In the genomic region with DNA sequence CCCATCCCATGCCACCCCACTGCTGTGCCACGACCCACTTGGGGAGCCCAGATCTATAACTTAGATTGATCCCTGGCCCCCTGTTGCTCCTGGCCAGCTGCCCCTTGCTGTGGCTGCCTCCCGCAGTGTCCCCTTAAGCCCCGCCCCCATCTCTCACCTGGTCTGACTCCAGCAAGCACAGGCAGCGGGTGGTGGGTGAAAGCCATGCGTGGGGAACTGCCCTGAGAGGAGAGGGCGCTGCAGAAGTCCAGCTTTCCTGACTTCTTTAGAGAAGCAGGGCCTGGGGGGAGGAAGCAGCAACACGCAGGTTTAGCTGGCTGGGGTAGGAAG, we compare ENCODE assay signal across 8 mouse cellular contexts. TPM values are rescaled to one million over a fixed set of nuclear protein-coding genes. Genes with fewer than 3 reads are reported as not detected.
A peak's percentile ranks its signal among the peaks of the same experiment; 100 is the strongest.
DNase-seq lines count a peak whose midpoint lies in the region; ATAC-seq and TF ChIP-seq lines count a peak whose summit lies in the region.

No protein-coding gene starts in this region.

- H3K27me3 ChIP-seq in spleen, adult 2 months (ENCODE audit: control insufficient read depth, insufficient read depth, low read length): no peaks in the 10 kb centered on the region
- peaks cover 14% of the 10 kb centered on the region for H3K27me3 ChIP-seq in kidney, embryonic 14.5 days (ENCODE audit: control insufficient read depth, insufficient read depth, low read length)
- H3K27me3 ChIP-seq in midbrain, embryonic 12.5 days: peaks cover 80% of the 10 kb centered on the region

- peak overlapping the region; percentile 32; the same call in 1 of the 2 replicates for H3K9ac ChIP-seq in kidney, embryonic 14.5 days (ENCODE audit: low read depth, low read length)
- H3K9ac ChIP-seq in midbrain, embryonic 12.5 days (replicated peaks): 0 out of 2 replicates have a peak overlapping the region, but pooled peaks have one; percentile 11

- peak in 1 of 2 experiments; percentile 14 for DNase-seq in spleen, adult 2 months (ENCODE audit: low read depth in 1 of 2, low spot score in 2 of 2)
- DNase-seq in spleen, postnatal 14 days (ENCODE audit: low spot score in 2 of 2): no peak
- no peak for DNase-seq in right cerebral cortex, adult 18-20 months
- DNase-seq in urinary bladder, postnatal 25 days (ENCODE audit: low spot score): no peak
- no peak for DNase-seq in embryo, embryonic 10 days (ENCODE audit: low spot score)

- peaks cover 7% of the 10 kb centered on the region; the same call in 1 of the 2 replicates for H3K4me1 ChIP-seq in spleen, adult 2 months (ENCODE audit: control insufficient read depth, insufficient read depth, insufficient read length)
- peaks cover 29% of the 10 kb centered on the region for H3K4me1 ChIP-seq in kidney, embryonic 14.5 days (ENCODE audit: control insufficient read depth, insufficient read depth, low read length)
- peaks cover 47% of the 10 kb centered on the region for H3K4me1 ChIP-seq in midbrain, embryonic 12.5 days

- 22% methylated on average over 7 of the region's 7 CpGs for WGBS in spleen, adult 2 months
- 22% methylated on average over 7 of the region's 7 CpGs for WGBS in kidney, embryonic 14.5 days
- whole genome bisulfite sequencing in midbrain, embryonic 12.5 days: 27% methylated on average over 7 of the region's 7 CpGs

- no peak for TF ChIP-seq CTCF in spleen, adult 2 months (IDR thresholded peaks at IDR 0.05; ENCODE audit: extremely low read depth, insufficient read depth, insufficient read length, insufficient replicate concordance)

- no peaks in the 10 kb centered on the region for H3K36me3 ChIP-seq in spleen, adult 2 months (ENCODE audit: control insufficient read depth, insufficient read depth, low read length)
- peaks cover 7% of the 10 kb centered on the region; the same call in 1 of the 2 replicates for H3K36me3 ChIP-seq in kidney, embryonic 14.5 days (ENCODE audit: control insufficient read depth, insufficient read depth, low read length)
- peaks cover 4% of the 10 kb centered on the region; the same call in 1 of the 2 replicates for H3K36me3 ChIP-seq in midbrain, embryonic 12.5 days

- ATAC-seq in erythroid progenitor cell, adult 5-6 weeks (replicated peaks; ENCODE audit: low FRiP score, poor library complexity, severe bottlenecking): peak; percentile 58
- peak; percentile 10; the same call in 1 of the 2 replicates for ATAC-seq in kidney, embryonic 14.5 days (ENCODE audit: low FRiP score, low TSS enrichment)
- ATAC-seq in midbrain, embryonic 12.5 days (ENCODE audit: low FRiP score, low read depth): no peak

- no peaks in the 10 kb centered on the region for H3K9me3 ChIP-seq in kidney, embryonic 14.5 days (ENCODE audit: control insufficient read depth, low read length)
- no peaks in the 10 kb centered on the region for H3K9me3 ChIP-seq in midbrain, embryonic 12.5 days

- peak overlapping the region; percentile 12 for H3K4me2 ChIP-seq in kidney, embryonic 14.5 days (replicated peaks; ENCODE audit: low read depth, low read length)
- peak overlapping the region; percentile 15; the same call in 1 of the 2 replicates for H3K4me2 ChIP-seq in midbrain, embryonic 12.5 days (replicated peaks)

- H3K4me3 ChIP-seq in spleen, adult 2 months (ENCODE audit: extremely low read depth, insufficient read depth, insufficient read length): peak overlapping the region; percentile 33
- no peak overlapping the region for H3K4me3 ChIP-seq in kidney, embryonic 14.5 days (ENCODE audit: low read length)
- no peak overlapping the region for H3K4me3 ChIP-seq in midbrain, embryonic 12.5 days

- TF ChIP-seq POLR2A in spleen, adult 2 months (IDR thresholded peaks at IDR 0.05; ENCODE audit: low read depth, low read length): no peak

- peak overlapping the region; percentile 53 for H3K27ac ChIP-seq in spleen, adult 2 months (ENCODE audit: insufficient read depth, low read length)
- H3K27ac ChIP-seq in kidney, embryonic 14.5 days (ENCODE audit: low read depth, low read length): peak overlapping the region; percentile 81
- H3K27ac ChIP-seq in midbrain, embryonic 12.5 days (replicated peaks): peak overlapping the region; percentile 84

RNA-seq across cellular contexts. Expression of a gene that starts 0.7 kb away (rescaled TPM):
- polyA plus RNA-seq in spleen, adult 2 months (2012; rRNA removed): 4.5 TPM in 2 replicates
- total RNA-seq in erythroid progenitor cell, adult 5-6 weeks (2015; ENCODE audit: low replicate concordance): 12.2 and 21.6 TPM in 2 replicates
- 1.1 and 13.2 TPM in 2 replicates for total RNA-seq in erythroid progenitor cell, adult 5-6 weeks (2017; ENCODE audit: low replicate concordance)
- polyA plus RNA-seq in kidney, embryonic 14.5 days (2014; fragmentation: Nextera tagmentation; extraction: Ambion mirVana): 1.7 and 2.8 TPM in 2 replicates
- 2.0 and 2.4 TPM in 2 replicates for polyA plus RNA-seq in midbrain, embryonic 12.5 days (2016; fragmentation: Nextera tagmentation; extraction: Ambion mirVana)

RNA-seq across cellular contexts. Expression of a gene that starts 22.3 kb away (rescaled TPM):
- polyA plus RNA-seq in spleen, adult 2 months (2012; rRNA removed): 90.0 and 115 TPM in 2 replicates
- 98.7 and 109 TPM in 2 replicates for total RNA-seq in erythroid progenitor cell, adult 5-6 weeks (2015; ENCODE audit: low replicate concordance)
- 54.7 and 70.5 TPM in 2 replicates for total RNA-seq in erythroid progenitor cell, adult 5-6 weeks (2017; ENCODE audit: low replicate concordance)
- 6.3 and 8.9 TPM in 2 replicates for polyA plus RNA-seq in kidney, embryonic 14.5 days (2014; fragmentation: Nextera tagmentation; extraction: Ambion mirVana)
- 3.5 and 5.6 TPM in 2 replicates for polyA plus RNA-seq in midbrain, embryonic 12.5 days (2016; fragmentation: Nextera tagmentation; extraction: Ambion mirVana)

RNA-seq across cellular contexts. Expression of a gene that starts 35.9 kb away (rescaled TPM):
- 66.0 and 78.5 TPM in 2 replicates for polyA plus RNA-seq in spleen, adult 2 months (2012; rRNA removed)
- 24.3 and 25.6 TPM in 2 replicates for total RNA-seq in erythroid progenitor cell, adult 5-6 weeks (2015; ENCODE audit: low replicate concordance)
- total RNA-seq in erythroid progenitor cell, adult 5-6 weeks (2017; ENCODE audit: low replicate concordance): 11.8 and 16.9 TPM in 2 replicates
- polyA plus RNA-seq in kidney, embryonic 14.5 days (2014; fragmentation: Nextera tagmentation; extraction: Ambion mirVana): 28.1 and 33.1 TPM in 2 replicates
- 20.8 and 25.0 TPM in 2 replicates for polyA plus RNA-seq in midbrain, embryonic 12.5 days (2016; fragmentation: Nextera tagmentation; extraction: Ambion mirVana)

RNA-seq across cellular contexts. Expression of a gene that starts 37.4 kb away (rescaled TPM):
- 98.1 and 155 TPM in 2 replicates for polyA plus RNA-seq in spleen, adult 2 months (2012; rRNA removed)
- 7.9 and 13.4 TPM in 2 replicates for total RNA-seq in erythroid progenitor cell, adult 5-6 weeks (2015; ENCODE audit: low replicate concordance)
- 18.4 and 23.1 TPM in 2 replicates for total RNA-seq in erythroid progenitor cell, adult 5-6 weeks (2017; ENCODE audit: low replicate concordance)
- 65.4 and 82.3 TPM in 2 replicates for polyA plus RNA-seq in kidney, embryonic 14.5 days (2014; fragmentation: Nextera tagmentation; extraction: Ambion mirVana)
- polyA plus RNA-seq in midbrain, embryonic 12.5 days (2016; fragmentation: Nextera tagmentation; extraction: Ambion mirVana): 53.6 and 58.8 TPM in 2 replicates
